Mouse (Mus musculus): ENCODE results near the gene Pdp2.

GRCm38 (mm10) chr8:104629306-104630110 lies 38.3 kb downstream of the Pdp2 start:
- TF ChIP-seq CTCF (IDR thresholded peaks at IDR 0.05; ENCODE audit: low read depth), result no peak
- TF ChIP-seq EP300 (IDR thresholded peaks at IDR 0.05; ENCODE audit: low read depth), result no peak

All from liver, postnatal 0 days (tissue).